Mouse (Mus musculus): ENCODE measurements around the gene Hmg20a.

GRCm38 (mm10) chr9:56370710-56371109, 47.7 kb upstream of the Hmg20a start:
- TF ChIP-seq CTCF (IDR thresholded peaks at IDR 0.05; ENCODE audit: borderline replicate concordance, control insufficient read depth, extremely low read depth, insufficient read depth, low read length, poor library complexity) (no peak), POLR2A (IDR thresholded peaks at IDR 0.05; ENCODE audit: control insufficient read depth, extremely low read depth, insufficient read depth, low read length, poor library complexity) (no peak)

Measured in thymus, adult 2 months (tissue).